Mouse (Mus musculus) right cerebral cortex, postnatal 36 days (tissue): Measurements from ENCODE around the gene Adgrv1.
"Not testable (repeated sequence)": the region's sequence is repeated elsewhere in the genome, so short reads cannot be mapped to it uniquely, and the experiment has no call there.

ENCODE experiments used
- DNase-seq, 2 experiments: peaks; one replicate each; pipeline ENCODE4 v3.0.0; 2022; ENCODE audit warnings: low spot score in 2 of 2, mixed read lengths in 1 of 2

The Adgrv1 gene

DNA sequence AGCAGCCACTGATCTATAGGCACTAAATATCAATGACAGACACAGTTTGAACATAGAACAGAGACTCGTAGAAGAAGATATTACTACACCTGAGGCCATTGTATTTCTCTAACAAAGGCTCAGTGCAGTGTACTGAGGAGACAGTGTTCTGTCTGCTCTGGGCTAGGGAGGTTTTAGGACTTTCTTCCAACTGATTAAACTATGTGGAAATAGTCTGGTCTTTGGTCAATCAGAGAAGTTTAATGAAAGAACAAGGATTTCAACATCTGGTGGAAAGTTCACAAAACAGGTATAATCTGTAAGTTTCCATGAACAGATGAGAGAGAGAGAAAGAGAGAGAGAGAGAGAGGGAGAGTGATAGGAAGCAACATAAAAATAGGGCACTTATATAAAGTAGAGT, 297.7 kb downstream of the Adgrv1 start:
- DNase-seq, result no peak

DNA sequence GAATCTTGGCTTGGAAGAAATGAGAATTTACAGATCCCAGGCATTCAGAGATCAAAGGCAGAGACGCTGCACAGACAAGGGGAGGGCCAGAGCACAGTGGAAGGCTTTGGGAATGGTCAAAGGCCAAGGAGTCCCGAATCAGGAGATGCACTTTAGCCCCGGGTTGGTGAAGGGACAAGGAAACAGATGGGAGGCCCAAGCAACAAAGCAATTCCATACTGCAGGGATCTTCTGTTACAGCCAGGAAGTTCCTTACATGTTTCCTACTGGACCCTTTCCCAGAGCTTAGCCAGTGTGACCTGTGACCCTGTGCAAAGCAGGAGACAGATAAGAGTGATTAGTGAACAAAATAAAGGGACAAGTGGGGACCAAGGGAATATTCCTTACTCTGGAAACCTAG, 300.9 kb downstream of the Adgrv1 start:
- DNase-seq, result no peak

DNA sequence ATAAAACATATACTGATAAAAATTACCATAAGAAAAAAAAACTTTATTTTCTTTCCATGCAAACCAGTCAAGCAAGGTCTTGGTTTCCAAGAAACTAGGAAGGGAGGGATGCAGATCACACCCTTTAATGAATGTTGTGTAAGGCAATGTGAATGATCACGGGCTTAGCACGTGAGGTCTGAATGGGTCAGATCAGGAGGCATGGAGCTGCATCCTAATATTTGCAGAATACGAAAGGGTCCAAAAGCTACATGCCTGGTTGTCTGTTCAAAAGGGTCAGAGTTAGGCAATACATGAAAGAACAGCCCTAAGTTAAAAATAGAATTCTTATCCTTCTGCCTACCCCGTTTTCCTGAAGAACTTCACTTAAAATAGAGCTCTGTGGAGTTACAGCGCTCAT, 303.2 kb downstream of the Adgrv1 start:
- no peak for DNase-seq

DNA sequence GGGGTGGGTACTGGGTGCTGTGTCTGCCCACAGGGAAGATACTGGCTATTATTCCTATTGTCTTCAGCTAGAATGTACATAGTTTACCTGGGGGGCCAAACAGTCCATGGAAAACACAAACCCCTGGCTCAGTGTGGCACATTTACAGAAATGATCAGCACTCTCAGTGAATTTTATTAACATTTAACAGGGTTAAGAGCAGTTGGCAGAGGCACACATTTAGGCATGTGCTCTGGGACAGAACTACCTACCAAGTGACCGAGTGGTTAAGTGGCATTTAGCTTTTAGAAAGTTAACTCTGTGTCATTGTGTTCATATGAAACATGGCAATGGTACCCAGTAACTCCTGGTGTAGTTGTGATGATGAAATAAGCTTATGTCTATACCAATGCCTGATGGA, 304.8 kb downstream of the Adgrv1 start:
- DNase-seq, result no peak

DNA sequence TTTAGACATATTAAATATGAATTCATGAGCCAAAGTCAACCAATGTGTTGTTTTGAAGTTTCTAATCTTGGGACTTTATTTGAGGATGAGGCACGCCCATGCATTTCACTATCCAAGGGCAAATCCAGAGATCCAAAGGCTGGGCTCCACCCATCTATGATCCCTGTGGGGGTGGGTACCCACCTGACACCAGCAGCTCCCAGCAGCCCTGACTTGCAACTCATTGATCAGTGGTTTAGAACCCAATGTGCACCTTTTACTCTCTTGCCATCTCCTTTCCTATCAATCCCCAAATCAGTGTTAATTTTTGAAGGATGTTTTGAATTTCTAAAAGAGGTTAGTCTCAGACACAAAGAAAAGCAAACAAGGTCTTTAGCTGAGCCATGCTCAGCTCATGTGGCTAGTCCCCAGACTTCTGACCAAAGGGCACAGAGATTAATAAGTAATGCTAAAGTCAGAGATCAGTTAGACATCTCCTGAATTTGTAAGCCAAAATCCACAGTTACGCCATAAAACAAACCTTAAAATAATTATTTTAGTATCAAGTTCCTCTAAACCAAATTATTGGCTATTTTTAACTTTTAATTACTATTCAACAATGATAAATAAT, 307.2 kb downstream of the Adgrv1 start:
- no peak for DNase-seq

DNA sequence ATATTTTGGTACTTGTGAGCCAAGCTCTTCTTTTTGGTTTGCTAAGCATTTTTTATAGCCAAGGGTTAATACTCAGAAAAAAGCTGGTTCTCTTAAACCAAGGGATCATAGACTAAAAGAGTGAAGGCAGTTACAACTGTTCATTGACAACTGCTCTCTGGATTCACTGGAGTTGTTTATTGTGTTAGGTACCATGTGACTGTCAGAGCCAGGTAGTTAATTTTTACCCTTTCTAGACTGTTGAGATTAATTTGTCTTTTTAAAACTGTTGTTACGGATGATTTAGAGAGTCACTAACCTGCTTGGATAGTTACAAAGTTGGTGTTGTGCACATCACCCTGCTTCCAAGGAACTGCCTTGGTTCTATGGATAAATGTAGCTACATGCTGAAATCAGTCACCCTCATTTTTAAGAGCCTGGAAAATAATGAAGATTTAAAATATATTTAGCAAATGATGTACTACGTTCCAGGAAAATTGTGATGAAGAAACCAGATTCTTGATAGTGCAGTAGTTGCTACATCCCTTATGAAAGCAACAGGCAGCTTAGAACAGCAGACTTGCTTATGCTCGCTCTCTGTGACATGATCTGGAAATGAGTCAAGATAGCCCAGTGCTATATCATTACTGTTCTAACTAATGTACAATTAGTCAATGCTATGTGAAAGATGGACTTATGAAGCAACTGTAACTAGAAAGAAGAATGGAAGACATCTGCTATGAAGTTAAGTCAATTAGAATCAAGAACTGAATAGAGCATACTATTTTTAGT, 309.2 kb downstream of the Adgrv1 start:
- DNase-seq, result no peak

DNA sequence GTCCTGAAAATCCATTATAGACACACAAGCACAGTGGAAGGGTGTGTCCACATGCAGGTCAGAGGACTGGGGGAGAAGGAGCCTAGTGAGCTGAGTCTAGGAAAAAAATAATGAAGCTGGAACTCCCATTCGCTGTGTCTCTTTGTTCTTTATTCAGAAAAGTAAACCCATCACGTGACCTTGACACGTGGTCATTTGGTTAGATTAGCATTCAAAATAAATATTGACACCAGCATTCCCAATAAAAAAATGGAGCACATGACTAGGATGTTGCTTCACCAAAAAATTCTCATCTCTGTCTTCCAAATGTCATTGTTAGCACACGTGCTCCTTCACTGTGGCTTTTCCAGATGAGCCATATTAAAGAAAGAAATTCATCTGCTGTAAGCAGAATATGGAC, 316.4 kb downstream of the Adgrv1 start:
- no peak for DNase-seq

DNA sequence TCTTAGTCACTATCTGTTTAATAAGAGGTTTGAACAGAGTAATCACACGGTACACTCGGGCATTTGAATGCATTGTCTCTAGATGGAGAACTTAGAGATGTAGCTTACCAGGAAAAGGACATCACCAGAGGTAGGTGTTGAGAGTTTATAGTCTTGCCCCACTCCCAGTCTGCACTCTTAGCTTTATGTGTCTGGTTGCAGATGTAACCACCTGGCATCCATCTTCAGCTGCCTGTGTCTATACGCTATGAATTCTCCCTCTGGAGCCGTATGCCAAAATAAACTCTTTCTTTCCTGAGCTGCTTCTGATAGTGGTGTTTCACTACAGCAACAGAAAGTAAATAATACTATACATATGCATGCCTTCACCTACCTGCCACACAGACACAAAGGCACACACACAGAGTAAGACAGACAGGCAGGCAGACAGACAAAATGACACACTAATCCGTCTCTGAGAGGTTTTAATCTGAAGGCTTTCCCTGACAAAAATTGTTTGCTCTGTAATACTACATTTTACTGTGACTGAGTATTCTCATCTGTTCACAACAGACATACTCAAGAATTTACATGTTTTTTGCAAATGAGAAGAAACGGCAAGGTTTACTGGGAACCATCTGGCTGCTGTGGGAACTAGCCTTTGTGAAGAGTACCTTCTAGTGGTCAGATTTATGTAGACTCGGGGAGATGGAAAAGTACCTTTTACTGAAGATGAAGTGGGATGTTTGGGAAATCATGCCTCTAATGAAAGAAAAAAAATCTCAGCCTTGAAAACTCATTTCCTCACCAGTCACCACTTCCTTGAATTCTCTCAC, 318.4 kb downstream of the Adgrv1 start:
- DNase-seq, result no peak

DNA sequence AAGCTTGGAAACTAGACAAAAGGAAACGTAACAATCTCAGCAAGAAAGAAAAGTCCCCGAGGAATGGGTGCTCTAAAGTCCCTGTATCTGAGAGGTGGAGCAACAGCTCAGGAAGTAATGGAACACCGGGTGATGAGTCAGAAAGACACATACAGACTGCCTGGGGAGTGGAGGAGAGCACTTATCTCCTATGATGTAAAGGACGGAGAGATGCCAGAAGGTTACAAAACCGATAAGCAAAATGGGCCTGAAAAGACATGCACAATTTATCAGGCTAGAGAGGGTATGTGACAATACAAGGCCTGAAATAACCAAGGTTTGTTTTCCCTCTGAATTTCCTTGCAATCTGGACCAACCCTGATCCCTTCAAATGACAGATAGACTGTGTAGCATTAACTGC, 320.8 kb downstream of the Adgrv1 start:
- no peak for DNase-seq

DNA sequence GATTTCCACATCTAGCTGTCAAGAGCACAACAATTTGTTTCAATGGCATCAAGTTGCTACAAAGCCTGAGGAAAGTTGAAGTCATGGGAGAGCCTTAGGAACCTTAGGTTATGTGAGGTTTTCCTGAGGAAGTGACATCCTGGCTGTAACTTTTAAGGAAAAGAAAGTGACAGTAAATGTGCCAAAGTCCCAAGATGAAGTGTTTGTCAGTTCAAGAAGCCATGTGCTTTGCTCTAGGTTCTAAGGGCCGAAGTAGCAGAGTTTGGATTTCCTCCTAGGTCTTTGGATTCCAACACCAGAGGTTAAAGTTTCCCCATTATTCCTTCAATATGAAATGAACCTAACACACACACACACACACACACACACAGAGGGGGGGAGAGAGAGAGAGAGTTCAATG, 332.1 kb downstream of the Adgrv1 start:
- DNase-seq, result no peak

DNA sequence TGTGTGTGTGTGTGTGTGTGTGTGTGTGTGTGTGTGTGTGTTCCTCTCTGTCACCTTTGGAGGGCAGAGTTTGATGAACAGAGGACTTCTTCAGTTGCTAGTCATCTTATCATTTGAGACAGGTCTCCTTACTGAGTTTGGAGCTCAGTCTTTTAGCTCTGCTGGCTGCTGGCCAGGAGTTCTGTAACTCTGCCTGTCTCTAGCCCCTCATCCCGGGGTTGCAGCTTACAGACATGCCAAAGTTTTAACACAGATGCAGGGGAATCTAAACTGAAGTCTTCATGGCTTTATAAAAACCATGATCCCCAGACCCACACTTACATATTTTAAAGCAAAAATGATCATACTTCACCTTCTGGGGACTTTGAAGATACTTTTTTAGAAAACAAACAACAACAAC, 338.8 kb downstream of the Adgrv1 start:
- no peak for DNase-seq

DNA sequence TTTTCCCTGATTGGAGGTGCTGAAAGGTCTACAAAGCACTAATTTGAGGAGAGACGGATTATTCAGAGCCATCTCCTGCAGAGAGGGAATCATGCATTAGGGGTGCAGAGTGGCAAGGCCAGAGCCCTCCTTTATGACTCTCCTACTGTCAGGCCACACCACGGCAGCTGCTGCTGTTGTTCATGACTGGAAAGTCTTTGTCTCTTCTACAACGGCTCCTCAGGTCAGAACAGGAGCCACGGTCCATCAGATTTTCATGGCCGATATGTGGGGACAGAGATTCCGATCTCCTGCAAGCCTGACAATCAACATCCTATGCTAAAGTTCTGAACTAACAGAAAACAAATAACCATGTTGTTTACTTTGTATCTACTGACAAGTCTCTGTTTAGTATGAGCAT, 350.8 kb downstream of the Adgrv1 start:
- DNase-seq, result no peak

DNA sequence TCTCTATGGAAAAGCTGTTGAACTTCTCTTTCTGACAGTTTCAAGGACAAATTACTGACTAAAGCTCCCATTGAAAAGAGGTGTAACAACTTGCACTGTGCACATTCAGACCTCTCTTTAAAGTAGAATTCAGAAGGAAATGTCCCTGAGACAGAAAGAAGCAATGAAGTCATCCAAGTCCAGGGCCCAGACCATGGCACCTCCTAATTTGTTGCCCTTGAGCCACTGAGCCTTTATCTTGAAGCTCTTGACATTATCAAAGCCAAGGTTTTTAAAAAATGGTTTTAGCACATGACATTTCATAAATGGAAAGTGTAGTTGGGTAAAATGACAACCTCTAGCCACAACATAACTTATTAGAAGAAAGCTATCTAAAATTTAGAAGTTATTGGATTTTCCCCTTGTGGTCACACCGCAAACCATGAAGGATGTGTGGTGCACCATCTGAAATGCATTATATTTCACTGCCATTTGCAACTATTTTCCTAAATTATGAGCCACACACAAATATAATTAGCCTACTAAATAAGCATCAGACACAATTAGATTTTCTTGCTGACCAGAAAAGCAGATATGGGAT, 352.2 kb downstream of the Adgrv1 start:
- no peak for DNase-seq

DNA sequence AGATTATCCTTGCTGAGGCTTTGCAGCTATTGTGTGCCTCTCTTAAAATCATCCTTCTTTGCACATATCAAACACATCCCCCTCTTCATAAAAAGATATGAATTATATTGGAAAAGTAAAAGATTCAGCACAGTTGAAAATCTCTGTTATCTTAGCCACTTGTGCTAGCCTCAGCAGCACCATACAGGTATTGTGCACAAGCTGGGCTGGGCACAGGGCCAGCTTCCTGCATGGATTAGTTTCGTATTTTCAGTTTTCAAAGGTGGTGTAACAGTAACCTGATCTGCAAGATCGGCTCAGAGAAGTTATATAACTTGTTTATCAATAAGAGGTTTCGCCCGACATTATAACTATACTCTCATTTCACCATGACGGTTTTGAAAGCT, 353.6 kb downstream of the Adgrv1 start:
- no peak for DNase-seq

DNA sequence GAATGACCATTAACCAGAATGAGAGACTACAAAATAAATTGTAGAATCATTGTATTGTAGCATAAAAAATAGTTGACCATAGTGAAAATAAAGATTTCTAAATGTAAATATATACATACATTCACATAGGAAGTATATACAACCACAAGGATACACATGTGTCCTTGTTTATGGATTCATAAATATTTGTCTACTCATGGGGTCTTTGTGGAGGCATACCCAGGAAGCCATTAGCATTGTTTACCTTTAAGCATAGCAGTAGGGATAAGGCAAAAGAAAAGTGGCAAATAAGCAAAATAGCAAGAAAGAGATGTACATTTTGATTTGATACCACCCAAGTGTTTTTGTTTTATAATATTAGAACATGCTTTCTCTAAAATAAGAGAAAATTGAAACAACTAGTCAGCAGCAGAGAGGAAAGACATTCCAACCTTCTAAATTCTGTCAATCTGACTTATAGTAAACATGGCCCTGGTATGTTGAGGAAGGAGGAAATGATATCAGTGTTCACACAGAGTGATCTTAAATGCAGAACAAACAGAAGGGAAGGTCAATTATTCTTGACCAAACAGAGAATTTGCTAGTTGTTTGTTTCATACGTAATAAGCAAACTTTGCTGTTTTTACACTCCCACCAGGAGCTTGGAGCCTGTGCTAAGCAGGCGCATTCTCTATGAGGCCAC, 354.1 kb downstream of the Adgrv1 start:
- DNase-seq, result no peak

DNA sequence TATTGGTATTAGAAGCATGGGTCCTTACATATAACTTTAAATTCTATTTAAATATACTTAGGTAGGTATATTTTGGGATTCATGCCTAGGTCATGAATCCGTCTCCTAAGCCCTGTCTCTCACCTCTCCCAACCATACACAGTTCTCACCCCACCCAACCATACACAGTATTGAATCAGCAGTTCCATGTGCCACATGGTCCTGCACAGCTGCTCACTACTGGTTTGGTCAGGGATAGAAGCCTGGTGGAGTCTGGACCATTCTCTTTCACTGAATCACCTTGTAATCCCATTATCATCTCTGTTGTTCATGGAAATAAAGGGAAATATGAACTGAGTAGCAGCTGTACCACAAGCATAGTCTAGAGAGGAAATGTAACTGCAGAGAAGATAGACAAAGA, 359.1 kb downstream of the Adgrv1 start:
- DNase-seq, result no peak

DNA sequence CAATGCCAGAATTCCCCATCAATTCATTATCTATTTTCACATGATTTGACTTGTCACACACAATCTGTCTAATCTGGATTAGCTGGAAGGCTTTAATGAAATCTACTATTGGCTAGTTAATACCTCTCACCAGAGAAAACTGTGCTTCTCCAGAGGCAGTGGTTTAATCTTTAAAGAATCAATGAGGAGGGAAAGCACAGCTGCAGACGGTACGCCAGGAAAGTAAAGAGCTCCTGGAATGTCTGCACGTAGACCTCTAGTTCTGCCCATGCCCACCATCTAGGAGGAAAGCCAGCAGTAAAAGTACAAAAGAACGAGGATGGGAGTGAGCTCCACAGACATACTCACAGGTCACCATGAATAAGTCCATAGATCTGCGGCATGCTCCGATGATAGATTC, 362.6 kb downstream of the Adgrv1 start:
- DNase-seq, result no peak

DNA sequence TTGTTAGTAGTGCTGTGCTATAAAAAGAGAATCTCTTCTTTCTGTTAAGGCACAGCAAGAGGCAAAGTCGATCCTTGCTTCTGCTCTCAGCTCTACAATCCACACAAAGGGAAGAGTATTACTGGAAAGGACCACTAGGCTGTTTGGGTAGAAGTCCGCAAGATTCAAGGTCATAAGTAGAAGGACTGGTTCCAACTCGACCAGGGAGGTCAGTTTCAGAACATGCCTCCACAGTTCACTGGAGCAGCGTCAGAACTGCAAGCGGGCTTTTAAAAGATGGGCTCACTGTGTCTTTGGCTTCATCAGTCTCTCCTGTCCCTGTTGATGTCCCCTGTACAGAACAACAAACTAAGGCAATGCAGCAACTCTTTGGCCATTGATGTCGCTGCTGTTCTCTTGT, 363.9 kb downstream of the Adgrv1 start:
- DNase-seq, result no peak

DNA sequence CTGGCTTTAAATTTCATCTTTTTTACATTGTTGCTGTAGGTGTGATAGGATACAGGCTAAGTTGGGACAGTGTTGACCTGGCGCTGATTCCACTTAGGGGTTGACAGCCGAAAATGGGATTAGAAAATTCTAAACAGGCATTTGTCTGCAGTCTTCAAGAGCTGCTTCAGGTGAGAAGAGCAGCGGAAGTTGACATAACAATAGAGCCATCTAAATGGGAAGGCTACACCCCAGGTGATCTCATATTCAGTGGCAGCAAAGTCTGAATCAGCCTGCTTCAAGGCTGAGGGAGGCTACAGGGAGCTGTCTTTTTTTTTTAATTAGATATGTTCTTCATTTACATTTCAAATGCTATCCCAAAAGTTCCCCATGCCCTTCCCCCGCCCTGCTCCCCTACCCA, 365.5 kb downstream of the Adgrv1 start:
- DNase-seq, result not testable (repeated sequence)

DNA sequence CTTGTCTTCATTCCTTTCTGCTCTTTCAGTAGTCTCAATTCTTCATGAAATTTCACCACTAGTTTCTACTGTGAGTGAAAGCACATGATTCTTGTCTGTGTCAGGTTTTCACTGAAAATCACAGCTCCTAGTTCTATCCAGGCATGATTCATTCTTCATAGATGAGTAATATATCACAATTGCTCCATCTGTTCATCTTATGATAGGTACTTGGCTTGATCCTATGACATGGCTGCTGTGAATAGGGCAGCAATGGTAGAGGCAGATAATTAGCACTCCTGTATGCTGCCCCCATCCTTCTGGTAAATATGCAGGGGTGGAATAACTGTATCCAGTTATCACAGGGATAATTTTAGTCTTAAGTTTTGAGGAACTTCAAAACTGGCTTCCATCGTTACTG, 368.5 kb downstream of the Adgrv1 start:
- no peak for DNase-seq

DNA sequence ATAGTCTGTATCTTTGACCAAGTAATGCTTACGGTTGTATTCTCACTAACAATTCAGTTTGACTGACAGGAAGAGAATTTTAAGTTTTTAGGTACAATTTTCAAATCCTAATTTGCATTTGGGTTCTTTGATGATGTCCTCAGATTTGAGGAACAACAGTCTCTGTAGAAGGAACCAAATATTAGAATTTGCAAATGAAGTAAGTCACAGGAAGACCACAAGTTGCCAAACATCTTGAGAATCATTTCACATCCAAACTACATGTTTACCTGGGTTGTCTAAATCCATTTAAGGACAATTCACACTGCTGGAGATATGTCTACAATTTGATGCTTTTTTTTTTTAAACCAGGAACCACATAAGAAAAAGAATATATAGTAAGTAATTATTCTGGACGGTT, 391.8 kb downstream of the Adgrv1 start:
- DNase-seq, result no peak

DNA sequence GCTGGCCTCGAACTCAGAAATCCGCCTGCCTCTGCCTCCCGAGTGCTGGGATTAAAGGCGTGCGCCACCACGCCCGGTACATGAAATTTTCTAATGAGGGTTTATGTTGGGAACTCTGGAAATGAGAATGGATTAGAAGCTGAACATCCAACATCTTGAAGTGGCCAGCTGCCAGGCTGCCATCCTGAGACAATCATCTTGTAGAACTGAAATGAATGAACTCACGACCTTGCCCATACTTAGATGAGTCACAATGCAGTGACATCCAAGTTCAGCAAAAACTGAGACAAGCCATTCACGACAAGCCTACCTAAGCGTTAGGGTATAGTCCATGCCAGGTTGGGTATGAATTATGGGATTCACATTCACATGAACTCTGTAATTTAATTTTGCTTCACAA, 393.1 kb downstream of the Adgrv1 start:
- DNase-seq, result no peak
